Mouse (Mus musculus) liver, postnatal 0 days (tissue): ENCODE results near the gene Gm20388. TPM values are rescaled to one million over a fixed set of nuclear protein-coding genes. Genes with fewer than 3 reads are reported as not detected.

ENCODE experiments used
- ATAC-seq: fragments of 200-750 bp; cut with Nextera tagmentation; 2 replicates; pipeline ENCODE4 v1.8.0; 2017; ENCODE audit warnings: mild to moderate bottlenecking, moderate library complexity
- DNase-seq: peaks from one replicate; pipeline ENCODE4 v3.0.0-alpha.2; 2016
- H3K27ac ChIP-seq: fragments of 300-500 bp; sonication (generic); 2 replicates; pipeline ENCODE4 v1.5.1; 2014; ENCODE audit warnings: antibody characterized with exemption, moderate library complexity, mild to moderate bottlenecking, low read depth
- H3K27me3 ChIP-seq: fragments of 300-500 bp; sonication (generic); 2 replicates; pipeline ENCODE4 v1.6.1; 2014; ENCODE audit warnings: low read length, control low read depth, mixed read lengths; ENCODE audit not compliant: insufficient read depth
- H3K36me3 ChIP-seq: fragments of 300-500 bp; sonication (generic); replicated peaks from 2 replicates; pipeline ENCODE4 v1.6.1; 2014; ENCODE audit warnings: mild to moderate bottlenecking, control low read depth, low read length, moderate library complexity, mixed read lengths; ENCODE audit not compliant: insufficient read depth
- H3K4me1 ChIP-seq: fragments of 300-500 bp; sonication (generic); 2 replicates; pipeline ENCODE4 v1.6.1; 2014; ENCODE audit warnings: antibody characterized with exemption, mild to moderate bottlenecking, control low read depth; ENCODE audit not compliant: insufficient read depth
- H3K4me2 ChIP-seq: fragments of 300-500 bp; sonication (generic); 2 replicates; pipeline ENCODE4 v1.6.1; 2014; ENCODE audit warnings: low read depth, mild to moderate bottlenecking, low read length, moderate library complexity, mixed read lengths
- H3K4me3 ChIP-seq: fragments of 300-500 bp; sonication (generic); 2 replicates; pipeline ENCODE4 v1.5.1; 2014; ENCODE audit warnings: low read depth, low read length
- H3K9ac ChIP-seq: fragments of 300-500 bp; sonication (generic); replicated peaks from 2 replicates; pipeline ENCODE4 v1.6.1; 2014; ENCODE audit warnings: mild to moderate bottlenecking, moderate library complexity
- H3K9me3 ChIP-seq: fragments of 300-500 bp; sonication (generic); 2 replicates; pipeline ENCODE4 v1.6.1; 2016; ENCODE audit warnings: mild to moderate bottlenecking, control low read depth, low read length, mixed read lengths
- CTCF ChIP-seq: sonication (generic); IDR thresholded peaks from 2 replicates; pipeline ENCODE4 v1.5.1; 2016; ENCODE audit warnings: antibody characterized with exemption, low read depth
- EP300 ChIP-seq: IDR thresholded peaks from 2 replicates; pipeline ENCODE4 v1.6.1; 2016; ENCODE audit warnings: antibody characterized with exemption, low read depth, mild to moderate bottlenecking
- WGBS: fragments of 180-500 bp; shearing (Covaris S2); extraction: QIAGEN DNeasy Blood & Tissue Kit; methylation state at CpG from one replicate; pipeline ENCODE4 v1.1.7; 2014; ENCODE audit not compliant: insufficient replicate concordance; 5-methylcytosine and 5-hydroxymethylcytosine counted together
- polyA plus RNA-seq: library from polyadenylated mRNA; unstranded; fragments of >200 nt; fragmentation: Nextera tagmentation; extraction: Ambion mirVana; gene quantifications from 2 replicates; pipeline ENCODE4 v1.2.1, GENCODE M21; 2015

Gm20388 gene
- polyA plus RNA-seq, 1 experiment from 2014 or later: not detected

GRCm38 (mm10) chr8:122299581-122300254, 2389.1 kb downstream of the Gm20388 start:
- peak overlapping the region; percentile 23; the same call in 1 of the 2 replicates for H3K4me2 ChIP-seq
- H3K36me3 ChIP-seq: peaks cover 20% of the 10 kb centered on the region
- TF ChIP-seq EP300: no peak
- no peak for TF ChIP-seq CTCF
- DNase-seq (no peak), ATAC-seq (no peak)
- H3K9ac ChIP-seq: no peak overlapping the region
- H3K27me3 ChIP-seq: no peaks in the 10 kb centered on the region
- no peak overlapping the region for H3K4me3 ChIP-seq
- H3K27ac ChIP-seq: peak overlapping the region; percentile 29; the same call in 1 of the 2 replicates
- H3K4me1 ChIP-seq: peaks cover 88% of the 10 kb centered on the region
- H3K9me3 ChIP-seq: no peaks in the 10 kb centered on the region
- 55% methylated on average over 16 of the region's 16 CpGs for WGBS

- no peak for ATAC-seq
- TF ChIP-seq CTCF (no peak), EP300 (no peak)
- H3K4me1 ChIP-seq: peaks cover 88% of the 10 kb centered on the region
- no peaks in the 10 kb centered on the region for H3K27me3 ChIP-seq
- 0 out of 2 replicates have a peak overlapping the region, but pooled peaks have one; percentile 13 for H3K4me2 ChIP-seq
- H3K27ac ChIP-seq: no peak overlapping the region
- WGBS: 78% methylated on average over 13 of the region's 13 CpGs
- H3K9me3 ChIP-seq: no peaks in the 10 kb centered on the region
- no peak for DNase-seq
- H3K9ac ChIP-seq: no peak overlapping the region; the same call in 1 of the 2 replicates
- peaks cover 32% of the 10 kb centered on the region for H3K36me3 ChIP-seq
- H3K4me3 ChIP-seq: no peak overlapping the region
Observed at GRCm38 (mm10) chr8:122301081-122301480, 2390.4 kb downstream of the Gm20388 start.

GRCm38 (mm10) chr8:122301866-122302265, 2391.2 kb downstream of the Gm20388 start:
- no peak overlapping the region for H3K4me2 ChIP-seq

GRCm38 (mm10) chr8:122303451-122303850, 2392.8 kb downstream of the Gm20388 start:
- WGBS: 52% methylated on average over 6 of the region's 6 CpGs
- Histone ChIP-seq H3K4me1 (peaks cover 90% of the 10 kb centered on the region), H3K27ac (no peak overlapping the region), H3K9me3 (no peaks in the 10 kb centered on the region), H3K4me3 (no peak overlapping the region), H3K9ac (no peak overlapping the region), H3K4me2 (no peak overlapping the region), H3K27me3 (no peaks in the 10 kb centered on the region), H3K36me3 (peaks cover 56% of the 10 kb centered on the region)
- TF ChIP-seq EP300 (no peak), CTCF (no peak)
- DNase-seq: no peak
- ATAC-seq: no peak

More at GRCm38 (mm10) chr8:122301866-122302265, 2391.2 kb downstream of the Gm20388 start:
- H3K4me1 ChIP-seq: peaks cover 88% of the 10 kb centered on the region
- no peak overlapping the region for H3K9ac ChIP-seq
- H3K36me3 ChIP-seq: peaks cover 40% of the 10 kb centered on the region
- DNase-seq (no peak), ATAC-seq (peak; percentile 46)
- WGBS: 48% methylated on average over 5 of the region's 5 CpGs
- peak; percentile 26; the same call in 1 of the 2 replicates for TF ChIP-seq EP300
- TF ChIP-seq CTCF: no peak
- H3K4me3 ChIP-seq: no peak overlapping the region
- no peaks in the 10 kb centered on the region for H3K9me3 ChIP-seq
- H3K27me3 ChIP-seq: no peaks in the 10 kb centered on the region
- H3K27ac ChIP-seq: 0 out of 2 replicates have a peak overlapping the region, but pooled peaks have one; percentile 18

- Histone ChIP-seq H3K27me3 (no peaks in the 10 kb centered on the region), H3K4me3 (no peak overlapping the region), H3K4me2 (0 out of 2 replicates have a peak overlapping the region, but pooled peaks have one; percentile 9), H3K27ac (no peak overlapping the region), H3K36me3 (peaks cover 56% of the 10 kb centered on the region), H3K9ac (no peak overlapping the region), H3K9me3 (no peaks in the 10 kb centered on the region), H3K4me1 (peaks cover 90% of the 10 kb centered on the region)
- peak; percentile 64 for DNase-seq
- ATAC-seq: no peak
- no peak for TF ChIP-seq EP300
- TF ChIP-seq CTCF: no peak
- WGBS: 8% methylated on average over 3 of the region's 3 CpGs
Observed at GRCm38 (mm10) chr8:122304058-122304457, 2393.4 kb downstream of the Gm20388 start.

- Histone ChIP-seq H3K36me3 (peaks cover 72% of the 10 kb centered on the region), H3K27ac (peak overlapping the region; percentile 83), H3K4me2 (peak overlapping the region; percentile 63), H3K9ac (peak overlapping the region; percentile 59), H3K9me3 (no peaks in the 10 kb centered on the region), H3K4me1 (peaks cover 96% of the 10 kb centered on the region), H3K4me3 (no peak overlapping the region), H3K27me3 (no peaks in the 10 kb centered on the region)
- peak; percentile 72 for ATAC-seq
- 43% methylated on average over 26 of the region's 26 CpGs for WGBS
- TF ChIP-seq CTCF: no peak
- TF ChIP-seq EP300: peak; percentile 54; the same call in 1 of the 2 replicates
- peak; percentile 77 for DNase-seq
Observed at GRCm38 (mm10) chr8:122306660-122307399, 2396.2 kb downstream of the Gm20388 start.
